Mouse (Mus musculus) thymus, adult 2 months (tissue): ENCODE measurements at regions not wholly inside any gene's neighbourhood (a gene's known extent, or its start where the extent isn't known, plus 50 kb on each side); places are given as distances from the start of the nearest gene placed in this dataset.

Experiments used
- DNase-seq: peaks from one replicate; pipeline ENCODE4 v3.0.0; 2021
- H3K27ac ChIP-seq: fragments of 200-500 bp; 2 replicates; pipeline ENCODE4 v1.5.1; 2012; ENCODE audit warnings: low read length, control low read depth; ENCODE audit not compliant: control insufficient read depth, insufficient read depth
- H3K27me3 ChIP-seq: fragments of 200-500 bp; 2 replicates; pipeline ENCODE4 v1.6.1; 2012; ENCODE audit warnings: mild to moderate bottlenecking, low read length, moderate library complexity, mixed read lengths; ENCODE audit not compliant: control insufficient read depth, insufficient read depth
- H3K36me3 ChIP-seq: fragments of 200-500 bp; 2 replicates; pipeline ENCODE4 v1.6.1; 2012; ENCODE audit warnings: mild to moderate bottlenecking, low read length, moderate library complexity; ENCODE audit not compliant: control insufficient read depth, insufficient read depth
- H3K4me1 ChIP-seq: fragments of 200-500 bp; replicated peaks from 2 replicates; pipeline ENCODE4 v1.6.1; 2012; ENCODE audit warnings: low read length; ENCODE audit not compliant: control insufficient read depth, insufficient read depth
- H3K4me3 ChIP-seq: fragments of 200-500 bp; 2 replicates; pipeline ENCODE4 v1.5.1; 2012; ENCODE audit warnings: mild to moderate bottlenecking, low read length, control low read depth, moderate library complexity; ENCODE audit not compliant: control insufficient read depth, insufficient read depth
- CTCF ChIP-seq: fragments of 200-500 bp; IDR thresholded peaks from 2 replicates; pipeline ENCODE4 v1.5.1; 2012; ENCODE audit warnings: mild to moderate bottlenecking, control low read depth, low read length, moderate library complexity, borderline replicate concordance; ENCODE audit not compliant: control insufficient read depth, poor library complexity, insufficient read depth; ENCODE audit errors: extremely low read depth
- POLR2A ChIP-seq: fragments of 200-500 bp; IDR thresholded peaks from 2 replicates; pipeline ENCODE4 v1.6.1; 2012; ENCODE audit warnings: mild to moderate bottlenecking, low read length, control low read depth, moderate library complexity; ENCODE audit not compliant: control insufficient read depth, poor library complexity, insufficient read depth; ENCODE audit errors: extremely low read depth
- WGBS: fragments of 180-500 bp; shearing (Covaris S2); methylation state at CpG from one replicate; pipeline ENCODE4 v1.1.7; 2018; 5-methylcytosine and 5-hydroxymethylcytosine counted together

- Histone ChIP-seq H3K27me3 (no peaks in the 10 kb centered on the region), H3K4me1 (no peaks in the 10 kb centered on the region), H3K27ac (no peak overlapping the region), H3K4me3 (no peak overlapping the region), H3K36me3 (no peaks in the 10 kb centered on the region)
- no peak for DNase-seq
- 81% methylated on average over 7 of the region's 7 CpGs for WGBS
- TF ChIP-seq POLR2A, result no peak
- no peak for TF ChIP-seq CTCF
Observed at GRCm38 (mm10) chr4:89621260-89621659, 58.0 kb upstream of the Dmrta1 start.

- H3K27me3 ChIP-seq, result no peaks in the 10 kb centered on the region
- H3K27ac ChIP-seq, result no peak overlapping the region
- no peaks in the 10 kb centered on the region for H3K4me1 ChIP-seq
- 76% methylated on average over 1 of the region's 1 CpGs for WGBS
- no peaks in the 10 kb centered on the region for H3K36me3 ChIP-seq
- no peak for TF ChIP-seq POLR2A
- TF ChIP-seq CTCF, result no peak
- no peak overlapping the region for H3K4me3 ChIP-seq
- no peak for DNase-seq
Observed at GRCm38 (mm10) chr4:89604721-89605120, 74.5 kb upstream of the Dmrta1 start.

- Histone ChIP-seq H3K36me3 (no peaks in the 10 kb centered on the region), H3K27me3 (no peaks in the 10 kb centered on the region), H3K4me1 (no peaks in the 10 kb centered on the region), H3K4me3 (no peak overlapping the region), H3K27ac (no peak overlapping the region)
- 27% methylated on average over 10 of the region's 10 CpGs for WGBS
- no peak for DNase-seq
- no peak for TF ChIP-seq CTCF
- no peak for TF ChIP-seq POLR2A
Observed at GRCm38 (mm10) chr4:89575529-89575928, 103.7 kb upstream of the Dmrta1 start.

- WGBS, result 77% methylated on average over 7 of the region's 7 CpGs
- TF ChIP-seq CTCF, result no peak
- TF ChIP-seq POLR2A, result no peak
Observed at GRCm38 (mm10) chr4:89554711-89555466, 124.3 kb upstream of the Dmrta1 start.

GRCm38 (mm10) chr4:89552556-89552955 lies 126.7 kb upstream of the Dmrta1 start:
- no peak overlapping the region for H3K27ac ChIP-seq
- peaks cover 2% of the 10 kb centered on the region for H3K4me1 ChIP-seq
- TF ChIP-seq POLR2A, result no peak
- no peak for TF ChIP-seq CTCF
- 32% methylated on average over 6 of the region's 6 CpGs for WGBS
- H3K27me3 ChIP-seq, result no peaks in the 10 kb centered on the region
- no peak for DNase-seq
- no peaks in the 10 kb centered on the region for H3K36me3 ChIP-seq
- no peak overlapping the region for H3K4me3 ChIP-seq

More at GRCm38 (mm10) chr4:89554711-89555466, 124.3 kb upstream of the Dmrta1 start:
- Histone ChIP-seq H3K36me3 (no peaks in the 10 kb centered on the region), H3K27me3 (no peaks in the 10 kb centered on the region), H3K4me3 (no peak overlapping the region), H3K4me1 (peaks cover 2% of the 10 kb centered on the region), H3K27ac (no peak overlapping the region)
- no peak for DNase-seq

GRCm38 (mm10) chr4:89550515-89550914 lies 128.7 kb upstream of the Dmrta1 start:
- Histone ChIP-seq H3K27me3 (no peaks in the 10 kb centered on the region), H3K27ac (no peak overlapping the region), H3K4me3 (no peak overlapping the region), H3K36me3 (no peaks in the 10 kb centered on the region), H3K4me1 (peaks cover 2% of the 10 kb centered on the region)
- WGBS, result 7% methylated on average over 2 of the region's 2 CpGs
- TF ChIP-seq CTCF (no peak), POLR2A (no peak)
- DNase-seq, result no peak
